Mouse (Mus musculus) heart, postnatal 14 days (tissue): ENCODE measurements around the gene Kpna1. TPM values are rescaled to one million over a fixed set of nuclear protein-coding genes. Genes with fewer than 3 reads are reported as not detected.
"Not testable (repeated sequence)": the region's sequence is repeated elsewhere in the genome, so short reads cannot be mapped to it uniquely, and the experiment has no call there.

ENCODE experiments used
- DNase-seq, 2 experiments: peaks; one replicate each; pipeline ENCODE4 v3.0.0; 2021 to 2022
- intact Hi-C: fragments of 180-260 bp; cut with DNase I; formaldehyde crosslinking; loops from one replicate; pipeline ENCODE4 v1.15.1; 2025
- long read RNA-seq, 2 experiments: library from polyadenylated mRNA; stranded (forward); transcript quantifications; one replicate each; pipeline ENCODE4 v2.0.0; 2021
- total RNA-seq, 2 experiments: library from RNA; stranded (reverse); gene quantifications; 2 replicates each; pipeline ENCODE4 v1.2.3; 2021

Kpna1 gene
- 10 to 100 TPM; 89.2 to 91.3 TPM for total RNA-seq
- long read RNA-seq, experiment 1, full-length matches to known transcripts = 99 of 116 reads
- long read RNA-seq, experiment 1, partial matches to known transcripts = 6 of 116 reads
- long read RNA-seq, experiment 1, other reads (novel, unspliced or antisense) = 11 of 116 reads
- long read RNA-seq, experiment 2, full-length matches to known transcripts = 103 of 110 reads
- long read RNA-seq, experiment 2, partial matches to known transcripts = 1 of 110 reads
- long read RNA-seq, experiment 2, other reads (novel, unspliced or antisense) = 6 of 110 reads

DNA sequence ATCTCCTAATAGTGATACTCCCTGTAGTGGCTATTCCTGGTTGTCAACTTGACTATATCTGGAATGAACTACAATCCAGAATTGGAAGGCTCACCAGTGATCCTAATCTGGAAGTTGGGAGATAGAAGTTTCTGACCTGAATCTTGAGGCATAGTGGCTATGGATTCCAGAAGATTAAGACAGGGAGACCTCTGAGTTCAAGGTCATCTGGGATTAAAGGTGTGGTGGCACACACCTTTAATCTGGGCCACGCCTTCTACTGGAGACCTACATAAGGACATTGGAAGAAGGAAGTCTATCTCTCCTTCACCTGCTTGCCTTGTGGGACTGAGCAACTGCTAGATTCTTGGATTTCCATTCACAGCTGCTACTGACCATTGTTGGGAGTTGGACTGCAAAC lies at the start of gene Kpna1:
Gene Kpna1, plus strand, starts transcription at position 301 of the 400 bp plus-strand sequence.
- intact Hi-C loops, DNase-seq: not testable (repeated sequence)

- intact Hi-C loops = loop anchor here (10.0 kb wide), 1 partner anchor 198 kb away; no protein-coding TSS in a partner anchor
- DNase-seq = no peak
Observed at GRCm38 (mm10) chr16:35932179-35933055, 46.1 kb upstream of the Kpna1 start.

- no peak for DNase-seq
- intact Hi-C loops = loop anchor here (10.0 kb wide), 1 partner anchor 198 kb away; no protein-coding TSS in a partner anchor
Observed at GRCm38 (mm10) chr16:35933181-35933580, 45.4 kb upstream of the Kpna1 start.

GRCm38 (mm10) chr16:35938211-35939151 lies 40.1 kb upstream of the Kpna1 start, which contains the start of the genes Parp9 and Dtx3l:
TSS of gene Parp9 (plus strand) at chr16:35938470.
TSS of gene Dtx3l (minus strand) at chr16:35939151.
- peak; percentile 65 to 69 for DNase-seq
- intact Hi-C loops = loop anchor here (1.0 to 10.0 kb wide), 2 partner anchors 64 to 204 kb away; no protein-coding TSS in a partner anchor

DNA sequence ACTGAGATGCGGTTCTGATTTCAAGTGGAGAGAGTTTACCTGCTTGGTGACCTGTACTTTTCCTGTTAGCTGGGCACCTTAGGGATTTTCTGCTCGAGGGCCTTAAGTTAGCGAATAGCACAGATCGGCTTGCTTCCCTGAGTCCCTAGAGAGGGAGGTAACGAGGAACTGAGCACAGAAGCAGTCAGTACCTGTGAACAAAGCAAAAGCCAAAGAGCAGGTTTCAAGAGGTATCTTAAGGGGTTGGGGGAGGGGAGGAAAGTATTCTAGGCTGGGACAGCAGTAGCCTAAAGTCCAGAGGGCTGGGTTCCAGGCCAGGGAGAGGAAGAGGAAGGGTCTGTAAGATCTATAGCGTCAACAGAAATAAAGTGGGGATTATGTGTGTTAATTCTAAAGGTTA lies 39.3 kb upstream of the Kpna1 start:
- intact Hi-C loops = loop anchor here (1.0 to 10.0 kb wide), 2 partner anchors 65 to 204 kb away; no protein-coding TSS in a partner anchor
- DNase-seq = peak; percentile 10 to 25

DNA sequence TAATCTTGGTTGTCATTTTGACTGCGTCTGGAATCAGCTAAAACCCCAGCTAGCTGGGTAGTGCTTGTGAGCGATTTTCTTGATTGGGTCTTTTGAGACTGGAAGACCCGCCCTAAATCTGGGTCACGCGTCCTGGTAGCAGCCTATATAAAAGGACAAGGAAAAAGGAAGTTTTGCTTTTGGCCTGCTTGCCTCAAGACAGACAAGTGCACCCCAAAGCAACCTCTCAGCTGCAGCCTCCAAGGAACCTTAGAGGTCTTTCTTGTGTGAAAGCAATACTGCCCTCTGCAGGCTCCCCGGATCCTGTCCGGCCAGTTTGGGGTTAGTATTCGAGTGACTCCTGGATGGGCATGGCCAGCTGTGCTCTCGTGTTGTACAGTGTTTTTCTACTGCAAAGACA lies 38.9 kb upstream of the Kpna1 start:
- intact Hi-C loops = loop anchor here (1.0 to 10.0 kb wide), 2 partner anchors 65 to 205 kb away; no protein-coding TSS in a partner anchor

GRCm38 (mm10) chr16:35941382-35941781 lies 37.2 kb upstream of the Kpna1 start:
- peak in 1 of 2 experiments; percentile 26 for DNase-seq
- intact Hi-C loops = no loop called here

More for the DNA sequence above, 38.9 kb upstream of the Kpna1 start:
- DNase-seq = peak; percentile 84 to 90

- DNase-seq = peak; percentile 66 to 81
- intact Hi-C loops = no loop called here
Observed at GRCm38 (mm10) chr16:35949264-35949663, 29.3 kb upstream of the Kpna1 start.

DNA sequence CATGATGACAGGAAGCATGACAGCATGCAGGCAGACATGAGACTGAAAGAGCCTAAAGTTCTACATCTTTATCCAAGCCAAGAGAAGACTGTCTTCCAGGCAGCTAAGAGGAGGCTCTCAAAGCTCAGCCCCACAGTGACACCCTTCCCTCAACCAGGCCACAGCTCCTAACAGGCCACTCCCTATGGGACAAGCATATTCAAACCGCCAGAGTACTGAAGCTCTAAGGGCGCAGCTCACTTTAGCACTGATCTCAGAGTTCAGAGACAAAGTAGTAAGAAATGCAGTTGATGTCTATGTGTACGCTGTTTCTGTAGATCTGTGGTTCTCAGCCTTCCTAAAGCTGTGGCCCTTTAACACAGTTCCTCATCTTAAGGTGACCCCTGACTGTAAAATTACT lies 27.3 kb upstream of the Kpna1 start:
- no peak for DNase-seq
- intact Hi-C loops = no loop called here

GRCm38 (mm10) chr16:35952628-35953130 lies 25.9 kb upstream of the Kpna1 start:
- no peak for DNase-seq
- intact Hi-C loops = no loop called here

DNA sequence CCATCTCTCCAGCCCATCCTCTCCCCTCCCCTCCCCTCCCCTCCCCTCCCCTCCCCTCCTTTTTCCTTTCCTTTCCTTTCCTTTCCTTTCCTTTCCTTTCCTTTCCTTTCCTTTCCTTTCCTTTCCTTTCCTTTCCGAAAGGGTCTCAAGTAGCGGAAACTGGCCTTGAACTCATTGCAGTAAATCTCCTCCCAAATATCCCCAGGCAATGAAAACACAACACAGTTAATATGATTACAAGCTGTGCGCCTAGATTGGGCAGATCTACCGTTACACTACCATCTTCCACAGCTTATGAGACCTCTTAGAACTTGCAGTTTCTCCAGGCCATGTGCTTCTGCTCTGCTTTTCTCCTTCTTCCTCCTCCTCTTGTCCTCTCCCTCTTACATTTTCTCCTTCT lies 12.6 kb upstream of the Kpna1 start:
- DNase-seq, intact Hi-C loops: not testable (repeated sequence)

- no peak for DNase-seq
- intact Hi-C loops = no loop called here
Observed at GRCm38 (mm10) chr16:35966411-35967115, 12.0 kb upstream of the Kpna1 start.

GRCm38 (mm10) chr16:35967319-35967718 lies 11.2 kb upstream of the Kpna1 start:
- intact Hi-C loops = no loop called here
- DNase-seq = no peak

- no peak for DNase-seq
- intact Hi-C loops = no loop called here
Observed at GRCm38 (mm10) chr16:35968149-35968548, 10.4 kb upstream of the Kpna1 start.

GRCm38 (mm10) chr16:35974021-35974420 lies 4.5 kb upstream of the Kpna1 start:
- intact Hi-C loops = no loop called here
- no peak for DNase-seq

GRCm38 (mm10) chr16:35981363-35981821 lies 2.8 kb downstream of the Kpna1 start:
- intact Hi-C loops = loop anchor here (5.0 kb wide), 1 partner anchor 86 kb away; no protein-coding TSS in a partner anchor

DNA sequence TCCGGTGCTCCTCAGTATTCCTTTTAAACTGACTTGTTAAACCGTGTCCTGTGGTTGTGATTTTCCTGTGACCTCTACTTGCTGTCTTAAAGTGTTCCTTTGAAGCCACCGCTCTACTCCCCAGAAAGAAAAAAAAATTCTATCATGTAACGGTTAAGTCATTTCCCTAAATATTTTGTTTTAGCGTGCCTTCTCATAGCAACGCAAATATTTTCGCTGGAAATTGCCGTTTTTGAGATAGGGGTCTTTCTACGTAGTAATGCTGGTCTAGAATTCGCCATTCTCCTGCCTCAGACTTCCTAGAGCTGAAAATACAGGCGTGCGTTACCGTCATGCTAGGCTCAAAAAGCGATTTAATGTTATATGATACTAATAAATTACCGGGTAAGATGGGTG lies 4.0 kb downstream of the Kpna1 start:
- no peak for DNase-seq
- intact Hi-C loops = loop anchor here (5.0 kb wide), 1 partner anchor 85 kb away; no protein-coding TSS in a partner anchor

More at GRCm38 (mm10) chr16:35981363-35981821, 2.8 kb downstream of the Kpna1 start:
- peak; percentile 100 for DNase-seq

DNA sequence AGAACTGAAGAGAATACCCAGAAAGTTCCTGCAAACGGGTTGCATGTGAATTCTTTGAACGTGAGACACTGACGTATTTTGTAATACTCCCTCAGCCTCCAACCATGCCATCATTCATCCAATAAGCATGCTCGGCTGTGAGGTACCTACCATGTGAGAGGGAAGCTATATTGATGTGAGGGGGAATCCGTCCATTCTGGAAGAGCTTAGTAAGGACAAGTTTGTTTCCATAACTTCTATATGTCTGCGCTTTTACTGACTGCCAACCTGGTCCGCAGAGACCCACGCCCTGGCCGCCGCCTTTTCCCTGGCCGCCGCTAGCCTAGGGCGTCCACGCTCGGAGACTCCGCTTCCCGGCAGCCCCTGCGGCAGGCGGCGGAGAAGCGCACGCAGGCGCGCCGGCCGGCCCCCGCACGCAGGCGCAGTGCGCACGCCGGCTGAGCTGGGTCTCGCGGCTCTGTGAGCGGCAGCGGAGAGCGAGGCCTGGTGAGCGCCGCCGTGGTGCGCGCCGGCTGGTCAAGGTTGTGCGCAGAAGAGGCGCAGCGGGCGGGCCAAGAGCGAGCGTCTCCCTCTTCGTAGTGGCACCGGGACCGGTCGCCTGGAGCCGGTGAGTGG lies 4.5 kb downstream of the Kpna1 start:
- intact Hi-C loops = loop anchor here (5.0 kb wide), 1 partner anchor 84 kb away; no protein-coding TSS in a partner anchor
- DNase-seq = peak; percentile 95 to 97
